Mouse (Mus musculus) cerebellum, adult 9-11 months (tissue): ENCODE measurements around the gene Rhox6.
"Not testable (repeated sequence)": the region's sequence is repeated elsewhere in the genome, so short reads cannot be mapped to it uniquely, and the experiment has no call there.

Source experiments
- DNase-seq: peaks from one replicate; pipeline ENCODE4 v3.0.0; 2022

Rhox6 gene

GRCm38 (mm10) chrX:37826610-37827009 lies at the start of gene Rhox6:
Gene Rhox6 (plus strand): TSS chrX:37826910.
- DNase-seq, result not testable (repeated sequence)

GRCm38 (mm10) chrX:37807286-37808080 lies 19.2 kb upstream of the Rhox6 start:
- DNase-seq, result no peak

GRCm38 (mm10) chrX:37809396-37809795 lies 17.3 kb upstream of the Rhox6 start:
- no peak for DNase-seq

- no peak for DNase-seq
Observed at GRCm38 (mm10) chrX:37811179-37811578, 15.5 kb upstream of the Rhox6 start.

- DNase-seq, result no peak
Observed at GRCm38 (mm10) chrX:37815665-37816064, 11.0 kb upstream of the Rhox6 start.

GRCm38 (mm10) chrX:37831386-37831785 lies 4.7 kb downstream of the Rhox6 start, which contains the start of gene Rhox7a:
Gene Rhox7a (plus strand): TSS chrX:37831686.
- DNase-seq, result not testable (repeated sequence)

- no peak for DNase-seq
Observed at GRCm38 (mm10) chrX:37871641-37872040, 44.9 kb downstream of the Rhox6 start.

GRCm38 (mm10) chrX:37878844-37879243 lies 52.1 kb downstream of the Rhox6 start, which contains the start of gene Rhox8:
Gene Rhox8 (minus strand): TSS chrX:37878944.
- no peak for DNase-seq
